Mouse (Mus musculus) embryo, embryonic 10 days (tissue): ENCODE data around the gene Zfyve19.

ENCODE experiments used
- DNase-seq: peaks from one replicate; pipeline ENCODE4 v3.0.0-alpha.2; 2015; ENCODE audit warnings: low spot score

The Zfyve19 gene

DNA sequence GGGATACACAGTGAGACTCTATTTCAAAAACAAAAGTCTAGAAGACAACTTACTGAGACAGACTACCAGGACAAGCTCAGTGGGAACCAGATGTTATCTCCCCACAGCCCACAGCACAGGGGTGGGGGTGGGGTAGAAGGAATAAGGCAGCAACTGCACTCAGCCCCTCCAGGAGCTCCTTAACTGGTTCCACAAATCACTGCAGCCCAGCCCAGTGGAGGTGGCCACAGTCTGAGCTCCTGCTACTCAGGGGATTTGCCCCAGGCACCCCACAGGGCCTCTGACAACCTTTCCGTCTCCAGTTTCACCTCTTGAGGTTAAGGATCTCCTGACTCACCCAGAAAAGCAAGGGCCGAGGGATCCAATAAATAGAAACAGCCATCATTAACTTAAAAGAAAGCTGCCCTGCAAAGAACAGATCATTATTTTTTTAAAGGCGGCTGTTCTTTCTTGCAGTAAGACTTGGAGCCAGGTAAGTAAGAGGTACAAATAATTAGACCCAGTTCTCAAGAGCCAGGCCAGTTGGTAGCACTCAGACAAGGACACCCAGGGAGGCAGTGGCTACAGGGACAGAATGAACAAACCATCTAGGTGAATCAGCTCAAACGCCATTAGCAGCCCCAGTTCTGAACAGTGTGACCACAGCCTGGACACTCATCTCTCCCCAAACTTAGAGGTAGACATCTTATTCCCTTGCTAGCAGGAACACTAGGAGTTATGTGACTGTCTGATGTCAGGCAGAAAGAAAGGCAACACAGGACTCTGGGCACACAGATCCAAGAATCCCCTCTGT is 11.9 kb upstream of the Zfyve19 start:
- peak; percentile 43 for DNase-seq

DNA sequence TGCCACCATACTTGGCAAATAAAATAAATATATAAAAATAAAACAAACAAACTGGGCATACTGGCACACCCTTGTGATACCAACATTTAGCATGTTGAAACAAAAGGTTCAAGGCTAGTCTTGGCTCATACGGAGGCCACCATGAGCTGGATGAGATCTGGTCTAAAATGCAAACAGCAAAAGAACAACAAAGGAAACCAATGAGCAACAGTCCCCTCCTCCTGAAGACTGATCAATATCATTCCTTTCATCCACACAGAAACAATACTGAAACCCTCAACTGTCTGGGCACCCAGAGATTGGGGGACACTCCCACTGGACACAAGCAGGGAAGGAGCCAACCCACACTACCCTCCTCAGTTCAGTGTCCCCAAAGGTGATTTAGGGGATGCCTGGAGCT is 10.9 kb upstream of the Zfyve19 start:
- no peak for DNase-seq

DNA sequence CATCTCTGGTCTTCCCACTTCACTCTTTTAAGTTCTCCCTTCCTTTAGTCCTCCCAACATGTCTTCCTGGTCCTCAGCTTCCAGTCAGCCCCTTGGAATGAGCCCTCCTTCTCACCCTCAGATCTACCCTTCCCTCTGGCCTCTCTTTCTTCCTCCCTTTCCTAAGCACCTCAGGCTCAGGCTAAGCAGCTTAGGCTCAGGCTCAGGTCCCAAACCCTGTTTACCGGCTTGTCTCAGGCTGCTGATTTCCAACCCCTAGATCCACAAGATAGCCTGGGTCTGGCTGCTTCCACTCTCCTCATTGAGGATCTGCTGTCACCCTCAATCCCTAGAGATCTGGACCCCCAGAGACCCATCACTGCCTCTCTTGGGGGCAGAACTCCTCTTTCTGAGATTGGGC is 10.4 kb upstream of the Zfyve19 start:
- DNase-seq: no peak

DNA sequence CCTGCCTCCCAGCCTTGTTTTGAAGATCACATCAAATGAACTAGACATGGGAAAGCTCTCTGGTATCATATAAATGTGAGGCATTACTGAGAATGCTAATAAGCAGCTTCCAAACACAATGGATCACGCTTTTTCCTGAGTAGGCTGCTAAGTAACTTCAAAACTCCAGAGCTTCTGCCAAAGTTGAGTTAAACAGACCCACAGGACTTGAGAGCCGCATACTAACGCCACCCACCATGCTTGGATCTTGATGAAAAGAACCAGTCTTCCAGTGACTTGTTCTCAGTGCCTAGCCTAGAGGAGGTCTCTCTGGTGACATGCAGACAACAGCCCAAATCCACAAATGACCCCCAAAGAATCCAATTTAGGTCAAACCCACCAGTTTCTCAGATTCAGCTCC is 9.5 kb upstream of the Zfyve19 start:
- no peak for DNase-seq

DNA sequence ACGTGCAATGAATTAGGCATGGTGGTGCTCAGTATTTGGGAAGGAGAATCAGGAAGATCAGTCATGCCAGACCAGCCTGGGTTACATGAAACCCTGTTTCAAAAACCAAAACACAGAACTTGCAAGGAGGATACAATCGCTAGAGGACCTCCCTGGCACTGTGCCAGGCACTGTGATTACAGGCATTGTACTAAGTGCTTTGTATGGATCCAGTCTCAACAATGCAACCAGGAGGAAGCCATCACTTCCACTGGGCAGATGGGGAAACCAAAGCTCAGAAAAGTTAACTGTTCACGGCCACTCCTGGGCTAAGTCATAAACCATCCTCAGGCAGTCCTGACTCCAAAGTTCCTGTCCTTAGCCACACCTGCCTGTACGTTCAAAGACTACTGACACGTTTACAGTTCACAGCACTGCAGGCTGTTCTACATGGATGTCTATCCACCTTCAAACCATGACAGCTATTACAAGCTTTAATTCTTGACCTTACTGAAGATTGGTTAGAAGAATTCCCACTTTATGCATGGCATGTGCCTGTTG is 5.4 kb upstream of the Zfyve19 start:
- no peak for DNase-seq

DNA sequence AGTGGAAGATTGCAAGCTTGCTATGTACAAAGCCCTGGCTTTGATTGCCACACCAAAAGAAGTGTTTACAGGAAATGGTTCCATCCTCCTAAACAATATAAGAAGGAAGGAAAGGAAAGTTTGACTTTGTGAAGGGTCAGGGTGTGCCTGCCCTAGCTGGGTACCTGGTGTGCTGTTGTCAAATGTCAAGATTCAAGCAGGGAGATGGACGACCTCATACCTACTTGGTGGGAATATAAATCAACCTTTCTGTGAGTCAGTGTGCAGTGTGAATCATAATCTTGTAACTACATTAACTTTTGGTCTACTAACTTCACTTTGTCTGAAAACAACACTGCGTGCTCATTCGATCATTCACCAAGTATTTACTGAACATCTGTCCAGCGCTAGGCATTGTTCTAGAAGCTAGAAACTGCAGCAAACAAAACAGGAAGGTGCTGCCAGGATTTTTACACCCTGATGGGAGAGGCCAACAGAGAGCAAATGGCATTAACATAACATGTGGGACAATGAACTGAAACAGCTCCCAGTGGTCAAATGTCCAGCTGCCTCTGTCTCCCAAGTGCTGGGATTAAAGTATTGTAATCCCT is 4.5 kb upstream of the Zfyve19 start:
- DNase-seq: no peak

DNA sequence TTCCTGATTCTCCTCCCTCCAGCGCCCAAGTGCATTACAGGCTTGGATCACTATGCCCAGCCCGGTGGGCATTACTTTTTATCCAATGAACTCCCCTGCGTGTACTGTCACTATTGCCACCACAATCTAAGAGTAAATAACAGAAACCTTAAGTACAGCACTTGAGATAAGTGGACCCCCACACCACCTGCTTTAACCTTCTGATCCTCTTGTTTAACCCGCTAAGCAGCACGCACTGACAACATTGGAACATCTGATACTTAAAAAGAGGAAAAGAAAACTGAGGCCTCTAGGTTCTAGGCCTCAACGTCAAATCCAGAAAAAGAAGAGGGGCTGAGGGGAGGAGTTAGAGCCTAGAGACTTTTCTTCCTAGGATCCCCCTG is 465 bp upstream of the Zfyve19 start:
- no peak for DNase-seq

DNA sequence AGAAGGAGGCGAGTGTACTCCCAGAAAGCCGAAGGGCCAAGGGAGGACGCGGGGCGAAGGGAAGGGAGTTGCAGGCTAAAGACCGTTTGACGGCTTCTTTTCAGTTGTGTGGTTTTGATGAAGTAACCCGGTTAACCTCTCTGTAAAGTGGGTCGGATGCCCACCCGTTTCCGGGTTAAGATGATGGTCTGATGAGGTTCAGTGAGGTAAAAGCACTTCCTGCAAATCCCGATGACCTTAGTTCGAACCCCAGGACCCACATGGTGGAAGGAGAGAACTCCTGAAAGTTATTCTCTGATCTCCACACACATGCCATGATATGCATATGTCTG is 725 bp downstream of the Zfyve19 start:
- DNase-seq: no peak

DNA sequence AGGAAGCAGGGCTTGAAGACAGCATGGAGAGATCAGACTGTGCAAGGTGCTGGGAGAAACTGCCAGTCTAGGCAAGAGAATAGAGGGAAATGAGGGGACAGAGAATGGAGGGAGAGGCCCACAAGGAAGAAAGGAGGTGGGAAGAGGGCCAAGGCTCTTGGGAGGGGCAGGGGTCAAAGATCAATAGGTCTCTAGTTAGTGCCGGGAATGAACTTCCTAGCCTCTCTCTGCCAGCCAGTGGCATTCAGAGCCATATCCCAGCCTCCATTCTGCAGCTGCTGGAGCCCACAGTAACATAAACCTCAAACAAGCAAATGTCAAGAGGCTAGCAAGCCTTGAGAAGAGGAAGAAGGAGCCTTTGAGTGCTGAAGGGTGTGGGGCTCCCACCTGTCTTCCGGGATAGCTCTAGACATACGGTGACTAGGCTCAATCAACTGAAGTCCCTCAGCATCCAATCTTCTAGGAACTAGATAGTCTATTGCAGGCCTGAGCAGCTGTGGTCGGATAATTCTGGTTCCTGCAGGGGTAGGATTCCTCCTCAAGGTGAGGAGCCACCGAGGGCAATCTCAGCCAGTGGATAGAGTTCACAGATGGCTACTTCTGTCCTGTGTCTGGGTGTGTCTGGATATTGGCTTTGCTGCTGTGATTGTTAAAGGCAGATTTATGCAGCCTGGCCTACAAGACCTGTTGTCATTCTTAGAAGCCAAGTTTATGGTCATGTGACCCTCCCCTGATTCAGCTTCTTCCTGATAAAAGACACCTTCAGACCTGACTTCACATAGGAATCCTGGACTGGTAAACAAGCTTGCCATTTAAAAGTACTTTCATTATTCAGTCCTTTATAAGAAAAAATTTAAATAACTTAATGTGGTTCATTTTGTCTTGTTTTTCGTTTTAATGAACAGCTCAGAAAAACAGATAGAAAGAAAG is 21.6 kb downstream of the Zfyve19 start, which contains the start of gene Ppp1r14d:
Ppp1r14d (minus strand) TSS at position 132 of the 930 bp plus-strand sequence.
- no peak for DNase-seq

DNA sequence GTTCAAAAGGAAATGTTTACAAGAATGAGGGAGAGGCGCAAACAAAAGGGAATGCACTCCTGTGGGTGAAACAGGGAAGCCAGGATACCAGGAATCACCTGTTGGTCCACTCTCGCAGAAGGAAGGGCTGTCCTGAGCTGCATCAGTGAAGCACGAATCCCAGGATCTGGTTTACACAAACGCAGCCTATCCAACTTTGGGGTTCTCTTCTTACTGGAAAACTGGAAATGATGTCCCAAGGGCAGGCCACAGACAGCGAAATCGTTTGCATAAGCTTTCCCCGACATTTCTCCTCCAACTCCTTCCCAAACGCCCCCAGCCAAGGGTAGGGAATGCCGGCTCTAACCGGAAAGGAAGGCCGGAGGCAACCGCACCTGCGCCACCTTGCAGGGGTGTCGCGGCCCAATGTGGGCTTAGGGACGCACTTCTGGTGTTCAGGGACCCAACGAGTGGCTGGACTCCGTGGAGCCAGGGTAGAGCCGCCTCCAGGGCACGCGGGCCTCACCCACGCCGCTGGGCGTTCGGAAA is 28.3 kb downstream of the Zfyve19 start:
- DNase-seq: no peak

DNA sequence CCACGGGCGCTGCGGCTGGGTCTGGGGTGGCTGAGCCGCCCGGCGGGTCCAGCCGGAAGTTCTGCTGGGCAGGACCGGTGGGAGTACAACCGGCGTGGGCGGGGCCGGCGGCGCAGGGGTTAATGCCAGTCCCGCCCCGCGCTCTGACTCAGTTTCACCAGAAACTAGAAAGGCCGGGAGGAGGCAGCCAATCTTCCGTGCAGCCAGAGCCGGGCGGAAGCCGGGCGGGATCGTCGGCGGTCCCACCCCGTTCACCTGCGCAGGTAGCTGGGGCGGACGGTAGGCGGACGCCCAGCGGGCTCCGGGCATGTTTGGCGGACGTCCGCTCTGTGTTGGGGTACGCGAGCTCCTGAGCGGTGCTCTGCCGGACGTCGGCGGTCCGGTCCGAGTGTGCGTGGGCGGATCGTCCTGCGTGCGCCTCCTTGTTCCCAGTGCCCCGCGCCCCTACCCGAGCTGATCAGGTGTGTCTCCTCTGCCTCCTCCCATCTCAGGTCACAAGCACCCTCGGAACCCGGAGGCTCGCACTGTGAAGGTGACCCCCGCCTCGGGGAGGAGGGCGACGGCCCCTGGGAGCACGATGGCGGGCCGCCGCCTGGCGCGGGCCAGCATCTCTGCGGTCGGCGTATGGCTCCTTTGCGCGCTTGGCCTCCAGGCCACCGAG is 28.9 kb downstream of the Zfyve19 start, which contains the start of gene Spint1:
Spint1 (plus strand) TSS at position 153 of the 661 bp plus-strand sequence.
- DNase-seq: peak; percentile 23

DNA sequence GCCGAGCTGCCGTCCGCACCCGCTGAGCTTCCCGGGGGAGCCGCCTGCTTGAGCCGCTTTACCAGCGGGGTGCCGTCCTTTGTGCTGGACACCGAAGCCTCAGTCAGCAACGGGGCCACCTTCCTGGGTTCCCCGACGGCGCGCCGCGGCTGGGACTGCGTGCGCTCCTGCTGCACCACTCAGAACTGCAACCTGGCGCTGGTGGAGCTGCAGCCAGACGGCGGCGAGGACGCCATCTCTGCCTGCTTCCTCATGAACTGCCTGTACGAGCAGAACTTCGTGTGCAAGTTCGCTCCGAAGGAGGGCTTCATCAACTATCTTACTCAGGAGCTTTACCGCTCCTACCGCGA is 29.4 kb downstream of the Zfyve19 start:
- peak; percentile 32 for DNase-seq

DNA sequence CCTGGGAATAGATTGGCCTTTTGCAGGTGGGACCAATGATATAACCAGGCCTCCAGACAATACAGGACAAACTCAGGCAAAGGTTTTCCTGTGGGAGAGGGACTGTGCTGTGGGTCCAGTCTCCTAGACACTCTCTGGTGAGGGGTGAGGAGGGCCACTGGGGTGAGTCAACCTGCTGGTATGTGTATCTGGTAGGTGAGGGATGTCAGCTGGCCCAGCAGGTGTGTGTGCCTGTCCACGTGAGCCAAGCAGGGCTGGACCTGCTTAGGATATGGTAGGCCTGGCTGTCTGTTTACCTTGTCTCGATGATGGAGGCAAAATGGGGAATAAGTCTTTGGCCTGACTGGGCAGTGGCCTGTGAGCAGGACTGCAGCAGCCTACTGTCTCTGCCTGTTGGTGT is 30.3 kb downstream of the Zfyve19 start:
- no peak for DNase-seq

DNA sequence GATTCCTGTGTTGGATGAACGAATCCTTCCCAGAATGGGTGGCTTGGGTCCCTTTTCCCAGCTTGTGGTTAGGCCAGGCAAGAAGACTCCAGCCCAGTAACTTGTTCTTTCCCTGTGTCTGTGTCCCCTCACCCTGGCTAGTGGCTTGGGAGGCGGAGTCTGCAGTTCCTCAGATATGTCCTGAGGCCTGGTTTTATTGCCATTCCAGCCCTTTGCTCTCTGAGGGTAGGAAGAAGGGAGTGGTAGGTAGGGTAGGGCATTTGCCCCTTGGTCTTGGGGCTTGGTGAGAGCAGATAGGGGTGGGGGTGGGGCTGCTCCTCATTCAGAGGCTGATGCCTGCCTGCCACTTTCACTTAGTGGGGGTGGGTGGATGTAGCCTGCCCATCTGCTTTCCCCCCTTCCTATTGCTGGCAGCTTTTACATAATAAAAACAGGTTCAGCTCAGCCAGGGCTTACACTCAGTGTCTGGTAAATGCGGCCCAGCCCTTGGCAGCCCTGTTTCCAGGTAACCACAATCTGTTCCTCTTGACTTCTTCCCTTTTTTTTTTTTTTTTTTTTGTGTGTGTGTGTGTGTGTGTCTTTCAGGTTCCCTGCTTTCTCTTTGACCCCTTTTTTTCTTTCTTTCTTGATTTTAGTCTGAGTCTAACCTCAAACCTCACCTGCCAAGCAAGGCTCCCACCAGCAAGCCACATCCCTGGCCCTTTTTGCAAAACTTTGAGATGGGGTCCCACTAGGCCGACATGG is 31.8 kb downstream of the Zfyve19 start:
- DNase-seq: no peak

DNA sequence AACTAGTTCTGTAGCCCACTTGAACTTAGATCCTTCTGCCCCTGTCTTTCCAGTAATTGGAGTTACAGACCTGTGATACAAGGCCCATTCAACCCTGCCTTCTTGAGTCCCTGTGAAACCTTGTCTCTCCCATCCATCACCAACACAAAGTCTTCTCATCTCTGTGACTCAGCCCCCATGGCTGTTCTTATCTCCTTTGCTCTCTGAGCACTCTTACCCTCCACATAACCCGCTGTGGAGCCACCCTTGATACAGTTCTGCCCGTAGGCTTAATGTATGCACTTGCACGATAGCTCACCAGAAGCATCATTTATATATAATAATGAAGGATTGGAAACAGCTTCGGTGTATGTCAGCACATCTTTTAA is 32.4 kb downstream of the Zfyve19 start:
- no peak for DNase-seq

DNA sequence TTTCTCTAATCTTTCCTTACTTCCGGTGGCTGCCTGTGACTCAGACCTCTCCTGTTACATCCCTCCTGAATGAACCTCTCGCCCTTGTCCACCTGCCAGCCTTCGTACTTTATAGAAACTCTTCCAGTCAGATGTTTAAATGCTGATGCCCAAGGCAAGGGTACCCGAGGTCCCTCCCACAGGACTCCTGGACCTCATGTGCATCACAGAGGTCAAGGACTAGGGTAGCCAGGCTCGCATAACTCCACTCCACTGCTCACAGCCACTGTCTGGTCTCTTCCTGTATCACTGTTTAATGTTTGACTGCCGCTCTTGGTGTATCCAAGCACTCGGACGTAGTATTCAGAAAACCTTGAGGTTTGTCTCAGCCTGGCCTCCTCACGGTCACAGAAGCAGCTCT is 34.1 kb downstream of the Zfyve19 start:
- no peak for DNase-seq

DNA sequence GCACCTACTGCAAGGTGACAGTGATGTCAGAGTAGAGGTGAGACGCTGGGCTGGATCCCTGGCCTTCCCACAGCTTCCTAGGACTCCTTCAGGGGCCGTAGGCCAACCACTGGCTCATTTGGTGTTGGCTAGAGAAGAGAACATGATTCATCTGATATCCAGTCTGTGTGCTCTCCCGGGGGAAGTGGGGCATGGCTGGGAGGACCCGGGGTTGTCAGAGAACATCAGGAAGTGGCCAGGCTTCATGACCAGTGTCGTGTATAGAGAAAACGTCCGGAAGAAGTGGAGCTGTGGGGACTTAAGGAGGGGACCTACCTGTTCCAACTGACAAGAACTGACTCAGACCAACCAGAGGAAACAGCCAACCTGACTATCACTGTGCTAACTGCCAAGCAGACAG is 36.8 kb downstream of the Zfyve19 start:
- DNase-seq: no peak

DNA sequence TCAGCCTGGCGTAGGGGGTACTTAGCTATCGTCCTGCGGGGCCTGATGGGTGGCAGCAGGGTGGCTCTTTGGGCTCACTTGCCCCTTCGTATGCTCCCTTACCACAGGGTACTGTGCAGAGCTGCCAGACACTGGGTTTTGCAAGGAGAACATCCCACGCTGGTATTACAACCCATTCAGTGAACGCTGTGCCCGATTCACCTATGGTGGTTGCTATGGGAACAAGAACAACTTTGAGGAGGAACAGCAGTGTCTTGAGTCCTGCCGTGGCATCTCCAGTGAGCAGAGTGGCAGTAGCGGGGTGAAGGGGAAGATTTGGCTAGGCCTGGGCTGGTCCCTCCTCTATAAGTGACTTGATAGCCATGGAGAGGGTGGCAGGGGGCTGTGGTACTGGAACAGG is 39.5 kb downstream of the Zfyve19 start:
- no peak for DNase-seq

DNA sequence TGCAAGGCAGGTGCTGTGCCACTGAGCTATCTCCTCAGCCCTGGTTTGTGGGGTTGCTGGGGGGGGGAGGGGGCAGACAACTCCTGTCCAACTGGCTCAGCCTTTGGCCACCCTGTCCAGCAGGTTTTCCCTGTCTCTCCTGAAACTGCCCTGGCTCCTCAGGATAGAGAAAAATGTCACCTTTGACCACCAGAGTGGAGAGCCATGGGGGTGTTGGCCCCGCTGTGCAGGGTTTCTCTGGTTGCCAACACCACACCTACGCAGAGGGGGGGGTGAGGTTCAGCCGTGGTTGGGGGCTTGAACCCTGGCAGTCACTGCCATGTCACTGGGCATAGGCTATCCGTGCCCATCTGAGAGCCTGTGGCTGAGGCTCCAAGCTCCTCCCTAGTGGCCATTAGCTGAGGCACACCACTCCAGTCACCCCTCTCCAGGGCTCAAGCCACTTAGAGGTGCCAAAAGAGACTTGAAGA is 41.2 kb downstream of the Zfyve19 start:
- no peak for DNase-seq

DNA sequence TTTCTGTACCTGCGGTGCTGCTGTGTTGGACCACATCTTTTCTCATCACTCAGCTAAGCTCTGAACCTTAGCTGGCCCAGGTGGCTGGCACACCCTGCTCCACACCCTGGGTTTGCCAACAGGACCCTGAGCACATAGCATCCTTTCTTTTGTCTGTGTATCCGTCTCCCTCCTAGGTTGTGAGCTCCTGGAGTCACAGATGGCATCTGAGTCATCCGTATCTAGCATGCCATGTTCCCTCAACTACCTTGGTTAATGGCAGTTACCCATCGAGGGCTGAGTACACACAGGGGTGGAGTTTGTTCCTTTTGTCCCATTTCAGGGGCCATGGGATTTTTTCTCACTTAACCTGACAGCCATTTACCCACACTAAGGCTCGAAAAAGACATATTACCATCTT is 42.0 kb downstream of the Zfyve19 start:
- DNase-seq: no peak

DNA sequence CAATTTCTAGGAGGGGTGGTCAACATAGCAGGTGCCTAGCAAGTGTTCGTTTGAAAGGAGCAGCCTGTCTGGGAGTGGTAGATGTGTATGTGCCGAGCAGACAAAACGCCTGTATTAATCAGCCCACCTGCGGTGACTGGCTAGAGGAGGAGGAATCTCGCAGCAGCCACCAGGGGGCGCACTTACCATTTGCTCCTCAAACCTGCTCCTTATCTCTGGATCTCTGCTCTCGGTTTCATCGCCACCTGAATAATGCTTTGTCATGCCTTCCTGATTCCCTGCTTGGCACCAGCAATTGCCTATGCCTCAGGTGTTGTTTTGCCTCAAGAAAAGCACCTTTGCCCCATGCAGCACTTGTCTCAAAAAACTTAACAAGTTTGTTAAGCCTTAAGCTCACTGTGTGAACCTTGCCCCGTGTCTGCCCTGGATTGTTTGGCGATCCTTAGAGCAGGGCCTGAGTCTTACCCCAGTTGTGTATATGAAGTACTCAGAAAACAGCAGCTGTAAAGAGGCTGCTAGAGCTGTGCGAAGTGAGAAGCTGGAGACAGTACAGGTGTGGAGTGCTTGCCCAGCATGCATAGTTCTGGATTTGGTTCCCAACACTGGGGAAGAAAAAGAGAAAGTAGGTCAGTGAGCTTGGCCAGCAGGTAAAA is 42.5 kb downstream of the Zfyve19 start:
- peak; percentile 93 for DNase-seq
